Mouse (Mus musculus) T-cell, adult 2 months (primary cell): ENCODE results near the gene Adamts14.
A peak's percentile ranks its signal among the peaks of the same experiment; 100 is the strongest.

Experiments used
- DNase-seq: peaks from one replicate; pipeline ENCODE4 v3.0.0; 2022; ENCODE audit warnings: low spot score

Adamts14 gene

DNA sequence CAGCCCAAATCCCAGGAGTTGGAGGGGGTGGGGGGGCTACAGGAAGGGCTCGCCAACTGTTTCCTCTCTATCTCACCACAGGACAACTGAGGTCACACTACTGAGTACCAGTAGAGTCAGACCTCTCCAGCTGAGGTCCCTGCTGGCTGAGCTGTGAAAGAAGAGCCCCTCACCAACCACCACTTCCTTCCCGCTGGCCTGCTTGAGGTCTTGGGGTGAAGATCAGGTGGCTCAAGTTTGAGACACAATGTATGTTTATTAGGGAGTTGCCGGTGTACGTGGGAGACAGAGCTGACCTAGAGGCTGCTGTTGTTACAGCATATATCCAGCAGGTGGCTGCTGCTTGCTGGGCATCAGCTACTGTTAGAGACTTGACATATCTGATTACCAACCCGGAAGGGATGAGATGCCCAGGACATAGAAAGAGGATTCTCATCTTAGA, 2.5 kb upstream of the Adamts14 start:
- peak; percentile 42 for DNase-seq

DNA sequence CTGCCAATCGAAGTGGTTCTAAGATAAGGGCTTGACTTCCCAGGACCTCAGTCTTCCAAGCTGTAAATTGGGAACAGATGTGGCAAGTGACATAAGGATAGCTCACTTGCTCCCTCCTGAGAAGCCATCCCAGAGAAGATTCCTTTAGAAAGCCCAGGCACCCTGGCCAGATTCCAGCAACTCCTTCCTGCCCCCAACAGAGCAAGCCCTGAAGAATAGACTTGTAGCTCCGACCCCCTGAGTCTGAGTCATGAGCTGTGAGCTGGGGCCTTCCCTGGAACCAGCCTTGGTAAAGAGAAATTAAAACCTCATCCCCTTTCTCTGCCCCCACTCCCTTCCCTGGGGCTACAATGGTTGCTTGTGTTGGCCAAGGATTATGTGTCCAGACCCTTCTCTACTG, 1.3 kb upstream of the Adamts14 start:
- DNase-seq, result no peak

DNA sequence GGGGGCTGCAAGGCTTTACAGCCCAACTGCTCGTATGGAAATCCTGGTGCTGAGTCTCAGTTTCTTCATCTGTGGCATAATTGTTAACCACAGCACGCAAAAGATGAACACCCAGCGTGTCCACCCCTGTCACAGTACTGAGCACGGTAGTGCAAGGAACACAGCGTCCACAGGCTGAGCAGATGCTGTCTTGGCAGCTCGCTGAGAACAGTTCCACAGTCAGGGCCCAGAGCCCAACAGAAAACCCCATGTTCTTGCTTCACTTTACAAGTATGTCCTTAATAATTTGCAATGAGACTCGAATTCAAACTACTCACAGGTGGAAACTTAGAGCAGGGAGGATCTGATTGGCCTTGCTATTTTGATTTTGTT, 592 bp upstream of the Adamts14 start:
- no peak for DNase-seq

DNA sequence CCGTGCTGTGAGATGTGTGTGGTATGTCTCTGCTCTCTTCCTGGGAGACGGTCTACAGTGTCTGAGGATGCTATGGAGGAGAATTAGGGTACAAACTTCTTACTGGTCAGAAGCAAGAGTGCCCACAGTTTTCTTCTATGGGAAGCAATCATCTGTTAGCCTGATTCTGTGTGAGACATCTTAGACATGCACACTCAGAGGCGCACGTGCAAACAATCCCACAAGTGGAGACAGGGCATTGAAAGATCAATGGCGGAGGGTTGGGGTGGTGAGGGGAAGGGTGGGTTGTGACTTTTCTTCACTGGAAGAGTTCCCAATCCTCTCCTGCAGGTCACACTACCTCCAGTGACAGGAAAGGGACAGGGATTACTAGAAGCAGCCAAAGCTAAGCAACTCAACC, 607 bp downstream of the Adamts14 start:
- DNase-seq, result no peak

DNA sequence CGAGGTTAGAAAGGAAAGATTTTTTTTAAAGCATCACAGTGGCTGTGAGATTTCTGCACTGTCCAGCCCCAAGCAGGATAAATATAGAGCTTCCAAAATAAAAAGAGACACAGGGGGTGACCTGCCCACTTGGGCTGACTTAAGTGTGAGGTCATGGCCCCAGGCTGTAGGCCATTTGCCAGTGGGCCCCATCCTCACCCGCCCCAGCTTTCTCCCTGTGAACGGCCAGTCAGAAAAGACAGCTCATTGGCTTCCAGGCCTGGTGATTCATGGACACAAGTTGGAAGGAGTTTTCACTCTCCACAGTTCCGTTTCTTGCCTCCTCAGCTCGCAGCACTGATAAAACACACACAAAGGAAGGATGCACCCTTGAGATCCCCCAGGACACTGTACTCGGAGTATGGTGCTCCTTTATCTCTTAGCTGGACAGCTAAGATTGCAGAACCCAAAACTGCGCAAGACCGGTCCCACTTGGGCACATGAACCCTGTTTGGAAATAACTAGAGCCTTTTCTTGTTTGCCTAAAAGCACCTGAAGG, 1.1 kb downstream of the Adamts14 start:
- no peak for DNase-seq

DNA sequence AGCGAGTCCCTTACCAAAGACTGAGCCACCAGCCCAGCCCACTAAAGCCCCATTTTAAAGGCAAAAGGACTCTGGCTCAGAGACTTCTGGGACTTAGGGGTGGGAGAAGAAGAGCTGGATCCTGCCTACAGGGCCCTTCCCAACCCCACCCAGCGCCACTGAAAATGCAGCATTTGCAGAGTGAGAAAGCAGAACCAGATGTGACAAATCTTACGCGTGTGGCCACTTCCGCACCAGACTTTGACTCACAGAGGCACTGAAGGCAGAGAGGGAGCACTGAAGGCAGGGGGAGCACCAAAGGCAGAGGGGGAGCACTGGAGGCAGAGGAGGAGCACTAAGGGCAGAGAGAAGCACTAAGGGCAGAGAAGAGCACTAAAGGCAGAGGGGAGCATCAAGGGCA, 5.9 kb downstream of the Adamts14 start:
- DNase-seq, result no peak

DNA sequence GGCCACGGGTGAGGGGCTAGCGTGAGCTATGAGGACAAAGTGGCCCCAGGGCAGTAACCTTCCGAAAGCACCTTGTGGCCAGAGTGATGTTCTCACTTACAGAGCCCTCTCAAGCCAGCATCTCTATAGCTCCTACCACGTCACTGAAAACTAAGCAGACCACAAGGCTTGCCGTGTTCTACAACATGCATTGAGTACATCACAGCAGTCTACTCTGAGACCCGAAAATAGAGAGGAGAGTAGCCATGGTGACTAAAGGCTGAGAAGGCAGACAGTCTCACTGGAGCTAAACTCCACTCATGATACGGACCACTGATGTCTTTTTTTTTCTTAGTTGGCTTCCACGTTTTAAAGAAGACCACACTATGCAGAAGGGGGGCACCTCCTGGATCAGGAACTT, 9.6 kb downstream of the Adamts14 start:
- no peak for DNase-seq

DNA sequence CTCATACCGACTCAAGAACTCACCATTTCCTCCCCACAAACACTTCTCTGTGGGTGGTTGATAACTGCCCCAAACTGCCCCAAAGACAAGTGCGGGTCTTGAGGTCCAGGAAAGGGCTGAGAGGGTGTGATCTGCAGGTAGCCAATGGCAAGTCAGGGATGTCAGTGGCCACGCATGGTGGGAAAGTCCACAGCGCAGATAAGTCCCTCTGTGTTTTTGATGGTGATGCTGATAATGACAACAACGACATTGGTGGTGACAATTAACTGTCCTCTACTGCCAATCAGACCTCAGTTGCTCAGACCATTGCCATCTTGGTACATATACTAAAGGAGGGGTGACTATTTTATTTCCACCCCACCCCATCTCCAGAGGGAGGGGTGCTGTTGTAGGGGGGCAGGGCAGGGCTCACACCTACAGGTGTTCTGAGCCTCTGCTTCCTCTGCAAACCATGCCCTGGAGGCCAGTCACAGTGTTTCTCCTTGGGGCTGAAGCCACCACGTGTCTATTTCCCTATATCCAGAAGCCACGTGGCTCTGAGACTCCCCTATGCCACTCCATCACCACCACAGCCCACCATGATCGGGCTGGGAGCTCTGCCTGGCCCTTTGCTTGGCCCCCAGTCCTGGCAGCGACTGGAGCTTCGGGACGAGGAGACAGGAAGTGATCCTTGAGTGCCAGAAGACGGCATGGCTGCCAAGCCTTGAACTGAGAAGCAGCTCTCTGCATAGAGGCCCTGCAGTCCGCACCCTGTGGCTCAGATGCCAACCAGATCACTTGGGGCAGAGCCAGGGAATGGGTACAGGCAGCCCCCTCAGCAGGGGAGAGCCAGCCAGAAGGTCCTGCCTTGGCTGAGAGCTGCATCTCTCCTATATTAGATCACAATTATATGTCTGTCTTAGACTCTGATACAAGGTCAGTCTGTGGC, 11.7 kb downstream of the Adamts14 start:
- no peak for DNase-seq

DNA sequence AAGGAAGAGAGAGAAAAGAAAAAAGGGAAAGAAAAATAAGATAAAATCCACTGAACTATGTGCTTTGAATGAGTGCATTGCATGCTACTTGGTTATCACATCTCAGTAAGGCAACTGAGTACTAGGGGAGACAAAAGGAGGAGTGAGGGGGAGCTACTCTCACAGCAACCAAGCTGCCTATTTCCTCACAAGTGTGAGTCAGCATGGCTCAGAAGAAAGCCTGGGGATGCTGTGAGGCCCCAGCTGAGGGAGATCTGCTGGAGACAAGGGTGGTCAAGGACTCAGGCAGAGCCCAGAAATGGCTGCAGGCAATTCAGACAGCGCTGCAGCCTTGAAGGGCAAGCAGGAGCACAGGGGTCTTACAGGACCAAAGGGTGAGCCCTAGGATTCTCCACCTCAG, 15.1 kb downstream of the Adamts14 start:
- no peak for DNase-seq

DNA sequence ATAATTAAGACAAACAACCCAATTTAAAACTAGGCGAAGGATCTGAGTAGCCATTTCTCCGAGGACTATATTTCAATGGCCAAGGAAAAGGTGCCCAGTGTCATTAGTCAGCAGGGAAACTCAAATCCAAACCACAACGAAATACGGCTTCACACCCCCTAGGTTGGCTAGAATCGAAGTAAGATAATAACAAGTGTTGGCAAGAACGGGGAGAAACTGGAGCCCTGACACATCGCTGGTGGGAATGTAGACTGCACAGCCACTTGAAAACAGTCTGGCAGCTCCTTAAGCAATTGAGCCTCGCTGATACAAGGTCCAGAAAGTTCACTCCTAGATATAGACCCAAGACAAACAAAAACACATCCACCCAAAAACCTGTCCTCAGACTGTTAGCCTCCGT, 16.6 kb downstream of the Adamts14 start:
- no peak for DNase-seq

DNA sequence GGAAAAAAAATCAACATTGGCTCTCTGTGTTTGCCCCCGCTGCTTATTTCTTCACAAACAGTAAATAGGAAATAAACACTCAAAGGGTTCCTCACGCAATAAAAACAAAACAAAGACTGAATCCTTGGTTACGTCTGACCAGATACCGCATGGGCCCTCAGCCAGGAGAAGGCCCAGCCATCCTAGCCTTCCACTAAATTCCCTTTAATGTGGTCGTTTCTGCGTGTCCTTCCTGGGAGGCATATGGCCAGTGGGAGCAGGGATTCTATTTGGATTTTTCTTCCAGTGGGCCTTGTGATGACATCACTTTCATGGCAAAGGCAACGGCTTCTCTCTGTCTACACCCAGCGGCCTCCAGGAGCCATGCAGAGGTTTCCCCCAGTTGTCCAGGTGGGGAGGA, 18.0 kb downstream of the Adamts14 start:
- no peak for DNase-seq

DNA sequence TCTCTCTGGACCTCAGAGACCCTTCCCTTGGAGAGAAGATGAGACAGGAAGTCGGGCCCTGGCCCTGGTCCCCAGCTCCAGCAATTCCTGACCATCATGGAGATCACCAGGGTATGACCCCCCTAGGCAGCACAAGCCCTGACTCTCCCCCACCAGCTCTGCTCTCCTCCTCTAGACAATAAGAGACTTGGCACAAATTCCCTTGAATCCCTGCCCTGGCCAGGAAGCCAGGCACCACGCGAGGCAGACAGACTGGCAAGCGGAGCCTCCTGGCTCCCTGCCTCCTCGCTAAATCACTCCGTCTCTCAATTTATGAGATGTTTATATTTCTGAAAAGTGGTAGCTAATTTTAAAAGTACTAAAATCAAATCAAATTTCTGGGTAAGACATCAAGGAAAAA, 18.5 kb downstream of the Adamts14 start:
- no peak for DNase-seq

DNA sequence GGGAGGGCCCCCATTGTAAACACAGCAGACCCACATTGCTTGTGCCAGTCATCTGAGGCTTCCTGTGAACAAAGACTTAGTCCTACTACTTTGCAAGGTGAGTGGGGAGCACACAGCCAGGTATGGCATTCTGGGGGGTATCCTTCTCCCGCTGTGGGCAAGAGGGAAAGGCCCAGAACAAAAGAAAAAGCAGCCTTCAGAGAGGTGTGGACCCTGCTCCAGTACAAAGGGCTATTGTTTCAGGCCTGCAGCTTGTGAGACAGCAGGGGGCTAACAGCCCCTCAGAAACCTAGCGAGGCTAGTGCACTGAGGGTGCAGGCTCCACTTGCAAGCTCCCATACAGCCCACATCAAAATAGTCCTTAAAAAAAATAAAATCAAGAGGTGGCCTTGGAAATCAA, 23.3 kb downstream of the Adamts14 start:
- no peak for DNase-seq

DNA sequence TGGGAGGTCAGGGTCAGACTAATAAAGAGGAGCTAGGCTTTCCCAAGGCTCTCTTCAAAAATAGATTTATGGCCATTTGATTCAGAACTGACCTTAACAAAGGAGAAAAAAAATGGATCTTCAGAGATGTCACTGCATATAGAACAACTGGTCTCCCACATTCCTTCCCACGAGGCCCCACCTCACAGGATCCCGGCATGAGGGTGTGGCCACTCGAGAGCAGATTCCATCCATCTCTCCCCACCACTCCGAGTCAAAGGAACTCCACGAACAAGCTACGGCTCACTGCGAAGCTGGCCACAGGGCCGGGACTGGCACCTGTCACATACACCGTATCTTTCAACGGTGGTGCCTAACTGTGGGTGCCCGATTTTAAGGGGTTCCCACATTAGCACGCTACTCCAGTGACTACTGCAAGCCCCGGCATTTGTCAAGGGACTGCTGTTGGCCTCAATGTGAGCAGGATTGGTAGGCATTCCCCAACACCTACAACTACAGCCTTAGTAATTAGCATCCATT, 24.6 kb downstream of the Adamts14 start:
- DNase-seq, result no peak

DNA sequence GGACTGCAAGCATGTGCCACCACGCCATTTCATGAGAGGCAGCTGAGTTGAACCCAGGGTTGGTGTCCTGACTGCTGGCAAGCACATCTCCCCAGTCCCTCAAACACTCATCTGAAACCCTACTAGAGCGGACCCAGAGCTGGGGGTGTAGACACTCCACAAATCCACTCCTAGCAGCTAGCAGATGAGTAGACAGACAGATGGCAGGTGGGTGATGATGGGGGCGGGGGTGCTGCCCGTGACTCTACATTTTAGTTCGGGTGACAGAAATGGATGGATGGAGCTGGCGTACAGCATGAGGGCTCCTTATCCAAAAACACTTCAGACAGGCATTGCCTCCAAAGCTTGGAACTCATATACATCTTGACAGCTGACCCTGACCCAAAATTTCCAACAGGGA, 26.9 kb downstream of the Adamts14 start:
- no peak for DNase-seq

DNA sequence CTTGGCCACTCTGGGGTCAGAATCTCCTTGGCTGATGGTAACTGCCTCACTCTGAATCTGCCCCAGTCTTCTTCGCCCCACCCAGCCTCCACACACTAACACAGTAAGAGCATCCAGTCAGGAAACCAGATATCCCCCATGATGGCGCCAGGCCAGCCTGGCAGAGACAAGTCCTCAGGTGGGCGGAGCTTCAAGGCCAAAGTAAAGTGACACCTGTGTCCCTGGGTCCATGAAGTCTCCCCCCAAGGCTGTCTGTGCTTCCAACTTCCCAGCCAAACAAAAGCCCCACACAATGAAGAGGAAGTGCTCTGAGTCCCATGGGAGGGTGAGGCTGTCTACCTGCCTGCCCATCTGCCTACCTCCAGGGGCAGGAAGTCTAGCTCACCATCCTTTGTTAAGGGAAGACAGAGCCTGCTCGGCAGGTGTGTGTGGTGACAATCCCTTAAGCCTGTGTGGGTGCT, 31.2 kb downstream of the Adamts14 start:
- DNase-seq, result no peak

DNA sequence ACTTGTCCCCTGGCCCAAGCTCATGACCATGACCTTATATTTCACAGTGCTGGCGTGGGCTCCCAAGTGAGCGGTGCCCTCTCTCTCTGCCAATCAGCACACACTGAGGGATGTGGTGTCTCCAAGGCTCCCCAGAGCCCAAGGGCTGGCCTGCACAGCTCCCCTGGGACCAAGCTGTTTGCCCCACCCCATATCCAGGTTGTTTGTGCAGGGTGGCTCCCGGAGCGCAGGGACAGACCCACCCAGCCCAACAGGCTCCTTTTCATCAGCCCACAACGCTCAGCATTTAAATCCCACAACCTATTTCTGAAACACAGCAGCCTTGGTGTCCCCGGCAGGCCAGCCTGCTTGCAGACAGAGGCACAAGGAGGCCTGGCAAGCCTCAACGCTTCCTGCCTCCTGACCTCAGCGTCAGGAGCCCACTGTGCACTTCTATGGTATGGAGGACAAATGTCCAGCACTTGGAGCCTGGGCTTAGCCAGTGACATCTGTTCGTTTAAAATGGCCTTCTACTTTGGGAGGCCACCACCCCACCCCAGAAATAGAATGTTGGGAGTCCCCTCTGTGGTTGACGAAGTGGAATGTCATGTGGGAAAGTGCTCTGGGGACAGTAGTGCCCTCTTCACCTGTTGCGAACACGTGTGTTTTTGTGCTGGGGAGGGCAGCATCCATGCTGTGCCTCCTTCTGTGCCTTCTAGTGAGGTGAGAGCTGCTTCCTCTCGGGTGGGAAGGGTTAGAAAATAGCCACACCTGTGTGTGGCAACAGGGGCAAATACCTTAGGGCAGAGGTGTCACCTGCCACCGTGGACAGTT, 32.9 kb downstream of the Adamts14 start:
- DNase-seq, result no peak

DNA sequence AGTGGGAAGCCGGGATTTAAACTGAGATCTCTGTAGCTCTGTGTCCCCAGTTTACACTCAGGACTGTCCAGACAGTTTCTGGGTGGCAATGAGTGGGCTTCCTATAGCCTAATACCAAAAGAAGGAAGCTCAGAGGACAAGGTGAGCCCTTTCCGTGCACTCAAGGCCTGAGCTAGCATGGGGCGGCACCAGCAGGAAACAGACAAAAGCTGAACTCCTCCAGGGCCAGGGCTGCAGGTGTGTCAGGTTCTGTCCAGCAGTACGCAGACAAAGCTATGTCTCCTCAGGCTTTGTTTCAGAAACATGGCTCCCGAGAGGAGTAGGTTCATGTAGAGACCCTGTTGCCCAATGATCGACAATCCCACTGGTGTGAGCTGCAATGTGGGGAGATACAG, 35.9 kb downstream of the Adamts14 start:
- no peak for DNase-seq

DNA sequence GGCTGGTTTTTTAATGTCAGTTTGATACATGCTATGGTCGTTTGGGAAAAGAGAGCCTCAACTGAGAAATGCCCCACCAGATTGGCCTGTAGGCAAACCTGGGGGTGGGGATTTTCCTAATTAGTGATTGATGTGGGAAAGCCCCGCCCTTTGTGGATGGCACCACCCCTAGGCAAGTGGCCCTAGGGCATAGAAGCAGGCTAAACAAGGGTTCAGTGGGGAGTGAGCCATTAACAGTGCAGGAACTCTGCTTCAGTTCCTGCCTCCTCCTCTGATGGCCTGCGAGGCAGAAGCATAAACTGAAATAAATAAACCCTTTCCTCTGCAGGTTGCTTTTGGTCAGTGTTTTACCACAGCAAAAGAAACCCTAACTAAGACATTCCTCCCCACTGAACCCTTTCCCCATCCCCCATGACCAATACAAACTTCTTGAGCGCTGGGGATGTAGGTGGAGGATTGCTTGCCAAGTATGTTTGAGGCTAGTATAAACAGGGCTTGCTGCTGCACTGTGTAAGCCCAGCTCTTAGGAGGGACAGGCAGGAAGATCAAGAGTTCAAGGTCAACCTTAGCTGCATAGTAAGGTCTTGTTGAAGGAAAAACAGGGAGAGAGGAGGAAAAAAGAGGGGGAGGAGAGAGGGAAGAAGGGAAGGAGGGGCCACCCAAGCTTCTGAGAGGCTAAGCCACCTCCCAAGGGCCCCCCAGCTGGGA, 36.4 kb downstream of the Adamts14 start:
- DNase-seq, result no peak

DNA sequence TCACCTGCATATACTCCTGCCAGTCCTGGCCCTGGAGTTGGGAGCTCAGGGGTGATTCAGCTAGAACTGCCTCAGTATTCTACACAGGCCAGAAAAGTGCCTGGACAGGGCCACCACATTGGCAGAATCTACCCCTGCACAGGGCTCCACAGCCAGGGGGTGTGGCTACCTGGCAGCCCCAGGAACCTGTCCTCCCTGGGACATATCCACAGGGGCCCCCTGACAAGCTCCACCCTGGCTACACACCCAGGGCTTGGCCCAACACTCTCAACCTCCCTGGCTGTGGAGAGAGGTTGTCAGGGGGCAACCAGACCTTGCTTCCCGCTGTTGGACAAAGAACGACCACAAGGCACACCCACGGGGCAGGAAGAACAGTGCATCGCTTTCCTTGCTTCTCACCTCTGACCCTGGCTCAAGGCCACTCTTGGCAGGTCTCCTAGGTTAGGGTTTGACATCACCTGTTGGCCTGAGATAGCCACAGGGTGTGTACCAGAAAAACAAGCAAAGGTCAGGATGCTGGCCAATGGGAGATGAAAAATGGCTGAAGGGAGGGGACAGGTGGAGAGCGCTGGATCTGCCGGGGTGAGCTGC, 37.5 kb downstream of the Adamts14 start:
- no peak for DNase-seq

DNA sequence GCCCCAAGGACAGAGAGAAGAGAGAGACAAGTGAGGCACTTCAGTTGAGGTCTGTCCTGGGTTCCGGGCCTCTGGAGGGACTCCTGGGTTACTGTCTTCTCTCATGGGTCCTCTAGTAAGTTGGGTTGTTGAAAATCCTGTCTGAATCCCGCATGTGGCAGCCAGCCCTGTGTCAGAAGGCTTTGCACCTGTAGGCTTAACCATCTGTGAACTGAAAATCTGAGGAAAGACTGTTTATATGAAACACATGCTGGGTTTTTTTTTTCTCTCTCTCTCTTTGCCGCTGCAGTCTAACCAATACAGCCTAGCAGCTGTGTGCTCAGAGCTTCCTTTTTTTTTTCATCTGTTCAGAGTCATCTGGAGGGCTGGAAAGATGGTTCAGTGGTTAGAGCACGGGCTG, 38.9 kb downstream of the Adamts14 start:
- DNase-seq, result no peak
